Mouse (Mus musculus) thymus, postnatal 36 days (tissue): Measurements from ENCODE around the gene Timp4.

Experiments used
- DNase-seq, 2 experiments: peaks; one replicate each; pipeline ENCODE4 v3.0.0; 2022; ENCODE audit warnings: mixed read lengths in 2 of 2

The Timp4 gene

DNA sequence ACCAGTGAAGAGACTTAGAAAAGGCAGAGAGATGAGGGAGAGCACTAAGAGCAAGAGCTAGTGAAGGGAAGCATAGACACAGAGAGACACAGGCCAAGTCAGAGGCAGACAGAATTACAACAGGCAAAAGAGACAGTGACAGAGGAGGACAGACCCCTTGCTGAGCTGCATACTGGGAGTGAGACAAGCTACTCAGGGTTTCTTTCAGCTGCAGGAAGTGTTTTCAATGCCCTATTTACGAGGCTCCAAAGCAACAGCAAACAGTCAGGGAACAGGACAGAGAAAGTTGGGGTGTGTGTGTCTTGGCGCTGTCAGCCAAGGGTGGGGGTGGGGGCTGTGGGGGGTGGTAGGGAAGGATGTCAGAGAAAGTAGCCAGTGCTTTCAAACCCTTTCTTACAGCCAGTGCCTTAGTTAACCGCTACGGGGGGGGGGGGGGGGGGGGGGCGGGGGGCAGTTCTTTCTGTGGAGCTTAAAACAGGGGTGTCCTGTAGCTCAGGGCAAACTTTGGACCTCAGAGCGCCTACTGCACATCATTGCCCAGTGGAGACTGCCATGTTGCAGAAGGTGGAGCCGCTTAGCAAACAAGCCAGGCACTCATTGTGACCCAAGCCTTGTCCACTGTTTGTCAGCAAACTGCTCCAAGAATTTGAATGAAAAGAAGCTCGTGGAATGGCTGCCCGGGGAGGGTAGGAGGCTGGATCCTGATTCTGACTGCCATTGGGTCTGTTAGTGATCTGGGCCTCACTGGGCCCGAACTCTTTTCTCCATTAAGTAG lies at the start of gene Timp4:
Gene Timp4 (minus strand): TSS at position 107 of the 775 bp plus-strand sequence.
- no peak for DNase-seq

GRCm38 (mm10) chr6:115293877-115294276 lies 41.9 kb upstream of the Timp4 start:
- DNase-seq: no peak

- no peak for DNase-seq
These were observed 40.6 kb upstream of the Timp4 start for GRCm38 (mm10) chr6:115292621-115293020.

GRCm38 (mm10) chr6:115291823-115292222 lies 39.8 kb upstream of the Timp4 start:
- DNase-seq: no peak

- no peak for DNase-seq
These were observed 39.1 kb upstream of the Timp4 start for GRCm38 (mm10) chr6:115291068-115291467.

DNA sequence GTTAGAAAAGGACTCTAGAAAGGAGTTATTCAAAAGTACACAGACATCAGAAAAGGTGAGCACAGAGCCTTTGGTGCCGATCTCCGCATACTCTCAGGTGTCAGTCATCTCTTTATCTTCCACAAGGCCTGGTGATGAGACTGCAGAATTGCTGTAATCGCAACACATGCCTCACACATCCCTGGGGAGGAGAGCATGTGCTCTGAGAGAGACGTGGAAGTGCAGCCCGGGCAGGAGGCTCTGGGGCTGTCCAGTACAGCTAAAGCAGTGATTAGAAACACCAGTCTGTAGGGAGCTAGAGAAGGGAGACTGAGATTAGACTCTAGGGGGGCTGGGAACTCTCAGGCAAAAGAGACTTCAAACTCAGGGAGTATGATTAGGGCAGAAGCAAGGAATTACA lies 38.6 kb upstream of the Timp4 start:
- no peak for DNase-seq

DNA sequence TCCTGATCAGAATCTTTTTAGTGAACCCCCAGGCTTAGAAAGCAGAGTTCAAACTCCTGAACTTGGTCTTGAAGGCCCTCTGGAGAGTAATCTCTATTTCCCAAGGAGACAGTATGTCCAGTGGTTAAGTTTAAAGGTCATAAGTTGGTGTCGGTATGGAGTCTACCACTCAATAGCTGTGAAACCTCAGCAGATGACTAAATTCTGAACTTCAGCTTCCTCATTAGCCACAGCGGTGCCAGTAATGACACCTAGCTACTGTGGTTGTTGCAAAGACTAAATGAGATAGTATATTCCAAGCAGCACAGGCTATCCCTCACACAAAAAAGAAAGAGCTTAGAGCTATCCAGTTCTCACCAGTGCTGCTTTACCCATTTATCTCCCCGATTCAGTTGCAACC lies 36.2 kb upstream of the Timp4 start:
- no peak for DNase-seq

- no peak for DNase-seq
These were observed 34.4 kb upstream of the Timp4 start for GRCm38 (mm10) chr6:115286441-115286840.

GRCm38 (mm10) chr6:115284153-115284552 lies 32.1 kb upstream of the Timp4 start:
- DNase-seq: no peak

- no peak for DNase-seq
These were observed 27.6 kb upstream of the Timp4 start for GRCm38 (mm10) chr6:115279639-115280038.

DNA sequence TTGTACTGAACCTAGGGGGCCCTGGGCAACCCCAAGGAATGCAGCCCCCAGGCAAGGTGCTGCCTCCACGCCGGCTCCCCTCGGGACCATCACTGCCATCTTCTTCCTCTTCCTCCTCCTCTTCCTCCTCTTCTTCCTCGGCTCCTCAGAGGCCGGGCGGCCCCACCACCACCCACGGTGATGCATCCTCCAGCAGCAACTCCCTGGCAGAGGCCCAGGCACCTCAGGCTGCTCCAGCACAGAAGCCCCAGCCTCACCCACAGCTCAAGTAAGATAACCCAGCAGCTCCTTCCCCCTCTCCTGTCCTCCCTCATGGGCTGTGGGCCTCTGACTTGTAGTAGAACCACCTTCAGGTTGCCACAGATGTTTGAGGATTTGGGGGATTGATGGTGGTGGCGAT lies 26.1 kb upstream of the Timp4 start:
- DNase-seq: no peak

- DNase-seq: no peak
These were observed 23.3 kb upstream of the Timp4 start for GRCm38 (mm10) chr6:115275116-115275815.

- no peak for DNase-seq
These were observed 22.7 kb upstream of the Timp4 start for GRCm38 (mm10) chr6:115274705-115275104.

GRCm38 (mm10) chr6:115273346-115273745 lies 21.3 kb upstream of the Timp4 start:
- DNase-seq: no peak

GRCm38 (mm10) chr6:115271866-115272271 lies 19.9 kb upstream of the Timp4 start:
- DNase-seq: no peak

DNA sequence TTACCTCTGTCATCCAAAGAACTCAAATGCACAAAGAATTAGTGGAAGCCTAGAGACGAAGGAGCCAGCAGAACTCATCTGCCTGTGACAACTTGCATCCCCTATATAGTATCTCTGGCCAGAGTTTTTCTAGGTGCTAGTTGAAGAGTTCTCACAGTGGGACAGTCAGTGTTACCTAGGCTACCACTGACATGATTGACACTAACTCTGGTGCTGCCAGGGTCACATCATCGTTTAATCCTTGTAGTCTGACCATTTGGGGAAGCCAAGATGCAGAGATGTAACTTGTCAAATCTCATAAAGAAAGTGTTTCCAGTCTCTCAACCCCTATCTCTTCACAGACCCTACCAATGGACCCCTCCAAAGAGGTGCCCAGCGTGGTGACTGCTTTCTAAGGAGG lies 19.3 kb upstream of the Timp4 start:
- DNase-seq: no peak

GRCm38 (mm10) chr6:115270085-115270484 lies 18.1 kb upstream of the Timp4 start:
- no peak for DNase-seq

DNA sequence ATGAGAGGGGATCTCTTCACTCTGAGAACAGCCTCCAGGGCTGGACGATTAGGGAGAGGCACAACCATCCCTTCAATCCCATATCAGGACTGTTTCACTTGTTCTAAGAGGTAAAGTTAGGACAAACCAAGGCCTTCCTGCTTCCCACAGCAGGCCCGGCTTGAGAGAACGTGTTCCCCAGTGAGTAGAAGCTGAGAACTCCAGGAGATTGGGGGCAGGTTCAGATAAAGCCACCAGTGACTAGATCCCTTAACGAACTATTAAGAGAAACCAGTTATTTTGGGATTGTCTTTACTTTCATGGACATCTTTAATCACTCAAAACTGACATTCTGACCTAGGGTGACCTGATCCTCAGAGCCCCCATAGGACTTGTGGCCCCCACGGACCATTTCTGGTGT lies 17.6 kb upstream of the Timp4 start:
- DNase-seq: no peak

DNA sequence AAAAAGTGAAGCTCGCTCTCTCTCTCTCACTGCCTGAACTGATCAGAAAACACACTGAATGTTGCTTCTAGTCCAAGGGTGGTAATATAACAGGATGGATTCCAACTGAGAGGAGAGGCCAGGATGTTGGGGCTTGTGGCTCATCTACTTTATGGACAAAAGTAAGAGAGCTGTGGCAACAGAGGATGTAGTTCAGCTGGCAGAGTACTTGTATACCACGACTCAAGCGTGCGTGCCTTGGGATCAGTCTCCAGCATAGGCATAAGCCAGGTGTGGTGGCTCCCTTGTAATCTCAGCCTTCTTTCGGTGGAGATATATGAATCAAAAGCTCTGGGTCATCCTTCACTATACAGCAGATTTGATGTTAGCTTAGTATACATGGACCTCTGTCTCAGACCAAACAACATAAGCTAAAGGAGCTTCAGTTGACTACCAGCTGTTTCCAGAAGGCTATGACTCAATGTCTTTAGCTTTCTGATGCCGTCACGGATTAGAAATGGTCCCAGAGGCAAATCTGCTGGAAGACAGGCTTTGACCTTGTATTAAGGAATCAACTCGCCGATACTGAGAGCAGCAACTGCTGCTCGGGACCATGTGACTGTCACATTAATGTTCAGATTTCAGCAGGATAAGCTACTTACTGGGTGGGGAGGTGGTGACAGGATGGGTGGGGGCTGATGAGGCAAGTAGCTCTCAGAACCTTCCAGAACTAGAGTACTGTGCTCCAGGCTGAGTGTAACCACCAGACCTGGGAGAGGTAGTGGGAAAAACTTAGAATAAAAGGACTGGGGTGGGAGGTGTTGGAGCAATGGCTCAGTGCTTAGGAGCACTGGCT lies 16.8 kb upstream of the Timp4 start:
- DNase-seq: no peak

- peak; percentile 16 to 22 for DNase-seq
These were observed 15.9 kb upstream of the Timp4 start for GRCm38 (mm10) chr6:115267916-115268315.

DNA sequence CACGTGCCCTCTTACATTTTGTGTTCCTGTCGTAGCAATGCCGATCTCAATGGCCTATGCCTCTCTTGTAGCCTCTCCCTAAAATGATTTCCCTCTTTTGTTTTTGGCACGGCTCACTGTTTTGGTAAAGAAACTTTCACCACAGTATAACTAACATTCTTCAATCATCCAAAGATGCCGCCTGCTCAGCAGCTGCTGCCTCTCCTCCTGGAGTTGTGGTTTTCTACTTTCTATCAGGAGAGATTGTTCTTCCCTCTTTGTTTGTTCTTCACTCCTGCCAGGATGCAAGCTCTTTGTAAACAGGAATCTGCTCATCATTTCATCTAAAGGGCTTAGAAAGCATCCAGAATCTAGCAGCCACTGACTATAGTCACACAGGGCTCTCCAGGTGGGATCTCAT lies 14.8 kb upstream of the Timp4 start:
- DNase-seq: no peak

- no peak for DNase-seq
These were observed 8.5 kb upstream of the Timp4 start for GRCm38 (mm10) chr6:115260507-115260906.

- DNase-seq: no peak
These were observed 3.2 kb upstream of the Timp4 start for GRCm38 (mm10) chr6:115255171-115255570.
